Mouse (Mus musculus) cerebellum, adult 11-12 months (tissue): ENCODE results near the gene Gm38392.

Experiments used
- DNase-seq: peaks from one replicate; pipeline ENCODE4 v3.0.0; 2022

Gene Gm38392

GRCm38 (mm10) chr3:88214197-88214938 is 72.6 kb downstream of the Gm38392 start:
- peak; percentile 85 for DNase-seq

- DNase-seq: peak; percentile 26
These were observed 74.0 kb downstream of the Gm38392 start for GRCm38 (mm10) chr3:88213019-88213418.

- peak; percentile 26 for DNase-seq
These were observed 74.7 kb downstream of the Gm38392 start for GRCm38 (mm10) chr3:88212356-88212755.

GRCm38 (mm10) chr3:88210918-88211317 is 76.1 kb downstream of the Gm38392 start:
- no peak for DNase-seq

- DNase-seq: no peak
These were observed 76.9 kb downstream of the Gm38392 start for GRCm38 (mm10) chr3:88210121-88210520.

GRCm38 (mm10) chr3:88209306-88209705 is 77.7 kb downstream of the Gm38392 start:
- peak; percentile 47 for DNase-seq

GRCm38 (mm10) chr3:88208226-88208720 is 78.7 kb downstream of the Gm38392 start:
- DNase-seq: peak; percentile 41

- DNase-seq: peak; percentile 64
These were observed 79.4 kb downstream of the Gm38392 start for GRCm38 (mm10) chr3:88207451-88208100.

- peak; percentile 80 for DNase-seq
These were observed 80.1 kb downstream of the Gm38392 start for GRCm38 (mm10) chr3:88206901-88207371.

GRCm38 (mm10) chr3:88206500-88206899 is 80.5 kb downstream of the Gm38392 start:
- no peak for DNase-seq

- DNase-seq: no peak
These were observed 81.2 kb downstream of the Gm38392 start for GRCm38 (mm10) chr3:88205563-88206491.

GRCm38 (mm10) chr3:88205176-88205562 is 81.8 kb downstream of the Gm38392 start:
- no peak for DNase-seq

- DNase-seq: no peak
These were observed 82.3 kb downstream of the Gm38392 start for GRCm38 (mm10) chr3:88204751-88205150.

- DNase-seq: no peak
These were observed 82.9 kb downstream of the Gm38392 start for GRCm38 (mm10) chr3:88203999-88204700.

- no peak for DNase-seq
These were observed 83.6 kb downstream of the Gm38392 start for GRCm38 (mm10) chr3:88203456-88203855.

- no peak for DNase-seq
These were observed 84.0 kb downstream of the Gm38392 start for GRCm38 (mm10) chr3:88202986-88203385.

GRCm38 (mm10) chr3:88201640-88202039 is 85.4 kb downstream of the Gm38392 start:
- DNase-seq: no peak

- no peak for DNase-seq
These were observed 86.1 kb downstream of the Gm38392 start for GRCm38 (mm10) chr3:88200972-88201330.

- no peak for DNase-seq
These were observed 86.6 kb downstream of the Gm38392 start for GRCm38 (mm10) chr3:88200161-88200971.

- no peak for DNase-seq
These were observed 87.4 kb downstream of the Gm38392 start for GRCm38 (mm10) chr3:88199541-88200110.

- DNase-seq: no peak
These were observed 88.4 kb downstream of the Gm38392 start for GRCm38 (mm10) chr3:88198505-88199020.
